In genomic region chr5:102010961-102011360, GRCm38 (mm10) we compare ENCODE assay signal across 24 mouse cellular contexts. TPM values are rescaled to one million over a fixed set of nuclear protein-coding genes. Genes with fewer than 3 reads are reported as not detected.
DNase-seq lines count a peak whose midpoint lies in the region; ATAC-seq and TF ChIP-seq lines count a peak whose summit lies in the region.
"Had no signal": no experiment of that assay in that cellular context is flagged by ENCODE, and none has a peak within 500 bp of the region (broad histone marks: within the 10 kb centered on the region; RNA-seq: fewer than 3 reads in every experiment).

No protein-coding gene starts in this region.

- no peaks in the 10 kb centered on the region for H3K4me1 ChIP-seq in intestine, embryonic 14.5 days (replicated peaks; ENCODE audit: control insufficient read depth, insufficient read depth, low read length)
- H3K4me1 ChIP-seq in intestine, embryonic 16.5 days (ENCODE audit: control insufficient read depth, insufficient read depth, low read length): no peaks in the 10 kb centered on the region
- peaks cover 20% of the 10 kb centered on the region for H3K4me1 ChIP-seq in liver, postnatal 0 days (ENCODE audit: insufficient read depth)
- H3K4me1 ChIP-seq in liver, embryonic 12.5 days: peaks cover 13% of the 10 kb centered on the region
- H3K4me1 ChIP-seq: embryonic facial prominence, embryonic 10.5 days; embryonic facial prominence, embryonic 12.5 days had no signal

- 87% methylated on average over 2 of the region's 2 CpGs for WGBS in intestine, embryonic 14.5 days
- WGBS in intestine, embryonic 16.5 days: 93% methylated on average over 2 of the region's 2 CpGs
- WGBS in liver, postnatal 0 days (ENCODE audit: insufficient replicate concordance): 69% methylated on average over 2 of the region's 2 CpGs
- 84% methylated on average over 2 of the region's 2 CpGs for WGBS in liver, embryonic 12.5 days (ENCODE audit: insufficient replicate concordance)

- no peak for TF ChIP-seq CTCF in liver, postnatal 0 days (IDR thresholded peaks at IDR 0.05; ENCODE audit: low read depth)

- TF ChIP-seq EP300 in liver, postnatal 0 days (IDR thresholded peaks at IDR 0.05; ENCODE audit: low read depth): no peak

- no peak for ATAC-seq in intestine, embryonic 14.5 days (replicated peaks; ENCODE audit: low FRiP score, low TSS enrichment, low read depth)
- ATAC-seq in intestine, embryonic 16.5 days: no peak
- ATAC-seq in liver, postnatal 0 days: no peak
- ATAC-seq in liver, embryonic 12.5 days: no peak
- ATAC-seq: activated CD4-positive, CD25-positive, alpha-beta regulatory T cell, adult 4 months; CD4-positive, CD25-positive, alpha-beta regulatory T cell, adult 4 months; forebrain, embryonic 13.5 days; forebrain, embryonic 15.5 days; Patski had no signal

- no peaks in the 10 kb centered on the region for H3K9me3 ChIP-seq in intestine, embryonic 14.5 days (ENCODE audit: control insufficient read depth, low read length)
- H3K9me3 ChIP-seq in intestine, embryonic 16.5 days (ENCODE audit: control insufficient read depth, low read length): peaks cover 3% of the 10 kb centered on the region; the same call in 1 of the 2 replicates
- H3K9me3 ChIP-seq in liver, postnatal 0 days (ENCODE audit: low read length): peaks cover 6% of the 10 kb centered on the region; the same call in 1 of the 2 replicates
- H3K9me3 ChIP-seq in liver, embryonic 12.5 days (replicated peaks): 0 out of 2 replicates have a peak, but pooled peaks cover 4% of the 10 kb centered on the region
- H3K9me3 ChIP-seq: embryonic facial prominence, embryonic 10.5 days; embryonic facial prominence, embryonic 12.5 days; forebrain, embryonic 13.5 days; forebrain, embryonic 15.5 days had no signal

- no peak overlapping the region for H3K4me3 ChIP-seq in intestine, embryonic 14.5 days (ENCODE audit: low read depth, low read length)
- no peak overlapping the region for H3K4me3 ChIP-seq in intestine, embryonic 16.5 days (ENCODE audit: low read length)
- no peak overlapping the region for H3K4me3 ChIP-seq in liver, postnatal 0 days (ENCODE audit: low read depth, low read length)
- H3K4me3 ChIP-seq in liver, embryonic 12.5 days: no peak overlapping the region
- H3K4me3 ChIP-seq: embryonic facial prominence, embryonic 10.5 days; embryonic facial prominence, embryonic 12.5 days; forebrain, embryonic 13.5 days; forebrain, embryonic 15.5 days had no signal

- peaks cover 7% of the 10 kb centered on the region; the same call in 1 of the 2 replicates for H3K36me3 ChIP-seq in intestine, embryonic 14.5 days (ENCODE audit: control insufficient read depth, insufficient read depth, low read length)
- no peaks in the 10 kb centered on the region for H3K36me3 ChIP-seq in intestine, embryonic 16.5 days (ENCODE audit: control insufficient read depth, insufficient read depth, low read length)
- H3K36me3 ChIP-seq in liver, postnatal 0 days (replicated peaks; ENCODE audit: insufficient read depth, low read length): peaks cover 4% of the 10 kb centered on the region; the same call in 1 of the 2 replicates
- peaks cover 21% of the 10 kb centered on the region for H3K36me3 ChIP-seq in liver, embryonic 12.5 days
- H3K36me3 ChIP-seq: G1E had no signal

- no peaks in the 10 kb centered on the region for H3K27me3 ChIP-seq in intestine, embryonic 14.5 days (replicated peaks; ENCODE audit: control insufficient read depth, insufficient read depth, low read length)
- no peaks in the 10 kb centered on the region for H3K27me3 ChIP-seq in intestine, embryonic 16.5 days (replicated peaks; ENCODE audit: control insufficient read depth, insufficient read depth, low read length)
- H3K27me3 ChIP-seq in liver, postnatal 0 days (ENCODE audit: insufficient read depth, low read length): no peaks in the 10 kb centered on the region
- H3K27me3 ChIP-seq in liver, embryonic 12.5 days (replicated peaks): no peaks in the 10 kb centered on the region
- H3K27me3 ChIP-seq: CH12.LX; embryonic facial prominence, embryonic 12.5 days; forebrain, embryonic 13.5 days; forebrain, embryonic 15.5 days; Patski had no signal

- H3K4me2 ChIP-seq in intestine, embryonic 14.5 days (ENCODE audit: low read length): no peak overlapping the region
- no peak overlapping the region for H3K4me2 ChIP-seq in intestine, embryonic 16.5 days (ENCODE audit: low read depth, low read length)
- H3K4me2 ChIP-seq in liver, postnatal 0 days (ENCODE audit: low read depth, low read length): no peak overlapping the region
- H3K4me2 ChIP-seq in liver, embryonic 12.5 days: no peak overlapping the region
- H3K4me2 ChIP-seq: embryonic facial prominence, embryonic 12.5 days; forebrain, embryonic 13.5 days; forebrain, embryonic 15.5 days had no signal

- H3K9ac ChIP-seq in intestine, embryonic 14.5 days (ENCODE audit: low read length): no peak overlapping the region
- no peak overlapping the region for H3K9ac ChIP-seq in intestine, embryonic 16.5 days (ENCODE audit: low read depth, low read length)
- H3K9ac ChIP-seq in liver, postnatal 0 days (replicated peaks): no peak overlapping the region
- H3K9ac ChIP-seq in liver, embryonic 12.5 days: no peak overlapping the region
- H3K9ac ChIP-seq: embryonic facial prominence, embryonic 12.5 days; forebrain, embryonic 13.5 days; forebrain, embryonic 15.5 days had no signal

- DNase-seq in intestine, embryonic 14.5 days (ENCODE audit: low spot score): peak; percentile 28
- DNase-seq in liver, postnatal 0 days: no peak
- DNase-seq in 416B (ENCODE audit: low read depth): peak; percentile 33
- DNase-seq in urinary bladder, postnatal 36 days (ENCODE audit: low spot score in 2 of 2): no peak
- DNase-seq: adrenal gland, adult 8-10 months; adrenal gland, postnatal 14 days; adrenal gland, postnatal 36 days; B cell, adult 2 months; cerebellum, adult 11-12 months; cerebellum, adult 2 months; cerebellum, adult 9-10 months; cerebellum, postnatal 10 days; cerebellum, postnatal 25 days had no signal

- no peak overlapping the region for H3K27ac ChIP-seq in intestine, embryonic 14.5 days (ENCODE audit: low read depth)
- H3K27ac ChIP-seq in intestine, embryonic 16.5 days (ENCODE audit: low read length): no peak overlapping the region
- peak overlapping the region; percentile 12; the same call in 1 of the 2 replicates for H3K27ac ChIP-seq in liver, postnatal 0 days (ENCODE audit: low read depth)
- H3K27ac ChIP-seq in liver, embryonic 12.5 days: no peak overlapping the region
- H3K27ac ChIP-seq: embryonic facial prominence, embryonic 10.5 days; embryonic facial prominence, embryonic 12.5 days; forebrain, embryonic 13.5 days; forebrain, embryonic 15.5 days had no signal

RNA-seq across cellular contexts. Expression of gene Wdfy3, which starts 58.8 kb away (rescaled TPM):
- polyA plus RNA-seq in intestine, embryonic 14.5 days (2014; fragmentation: Nextera tagmentation; extraction: Ambion mirVana): 18.8 and 19.4 TPM in 2 replicates
- polyA plus RNA-seq in intestine, embryonic 16.5 days (2015; fragmentation: Nextera tagmentation; extraction: Ambion mirVana): 7.5 and 9.0 TPM in 2 replicates
- 4.4 and 5.0 TPM in 2 replicates for polyA plus RNA-seq in liver, postnatal 0 days (2015; fragmentation: Nextera tagmentation; extraction: Ambion mirVana)
- 7.4 and 7.8 TPM in 2 replicates for polyA plus RNA-seq in liver, embryonic 12.5 days (2016; fragmentation: Nextera tagmentation; extraction: Ambion mirVana)
- polyA plus RNA-seq: G1E had no signal

Comparison
In these comparisons a context has a peak if more than half of its experiments do, and no peak if none do; other contexts are left out.
1. DNase-seq: peak in intestine, embryonic 14.5 days (single experiment) and 416B (single experiment); none in liver, postnatal 0 days (single experiment) and urinary bladder, postnatal 36 days (0 of 2).